Mouse (Mus musculus): ENCODE measurements around the gene Rnf111.

DNA sequence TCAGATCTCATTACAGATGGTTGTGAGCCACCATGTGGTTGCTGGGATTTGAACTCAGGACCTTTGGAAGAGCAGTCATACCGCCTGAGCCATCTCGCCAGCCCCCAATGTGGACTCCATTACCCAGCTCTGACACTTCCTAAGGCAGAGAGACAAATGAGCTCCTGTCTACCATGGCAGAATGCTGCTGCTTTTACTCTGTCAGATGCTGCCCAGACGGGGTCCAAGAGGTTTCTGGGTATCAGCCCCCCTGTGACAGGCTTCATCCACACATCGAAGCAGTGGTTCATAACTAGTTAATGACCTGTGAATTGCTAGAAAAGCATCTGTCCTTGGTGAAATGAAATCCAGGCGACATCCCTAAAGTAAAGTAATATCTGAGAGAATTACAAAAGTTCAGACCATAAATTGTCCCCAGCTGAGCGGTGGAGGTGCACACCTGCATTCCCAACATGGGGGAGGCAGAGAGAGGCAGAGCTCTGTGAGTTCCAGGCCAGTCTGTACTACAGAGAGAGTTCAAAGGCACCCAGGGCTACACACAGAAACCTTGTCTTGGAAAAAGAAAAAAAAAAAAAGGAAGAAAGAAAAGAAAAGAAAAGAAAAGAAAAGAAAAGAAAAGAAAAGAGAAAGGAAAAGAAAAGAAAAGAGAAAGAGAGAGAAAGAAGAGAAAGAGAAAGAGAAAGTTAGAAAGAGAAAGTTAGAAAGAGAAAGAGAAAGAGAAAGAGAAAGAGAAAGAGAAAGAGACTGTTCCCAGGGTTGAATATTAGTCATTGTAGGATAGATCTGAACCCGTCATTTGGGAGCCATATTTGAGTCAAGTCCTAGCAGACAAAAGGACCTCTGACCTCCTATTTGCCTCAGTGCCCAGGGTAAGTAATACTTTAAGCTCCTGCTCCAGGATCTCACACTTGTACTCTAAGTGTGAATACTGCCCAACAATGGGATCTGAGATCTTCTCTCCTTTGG, 123.7 kb downstream of the Rnf111 start:
- no peak for TF ChIP-seq CTCF (IDR thresholded peaks at IDR 0.05)
- no peak for TF ChIP-seq EP300 (IDR thresholded peaks at IDR 0.05)

Measured in lung, postnatal 0 days (tissue).